Mouse (Mus musculus): Measurements from ENCODE around the gene Traf3ip1.
A peak's percentile ranks its signal among the peaks of the same experiment; 100 is the strongest.

The Traf3ip1 gene

DNA sequence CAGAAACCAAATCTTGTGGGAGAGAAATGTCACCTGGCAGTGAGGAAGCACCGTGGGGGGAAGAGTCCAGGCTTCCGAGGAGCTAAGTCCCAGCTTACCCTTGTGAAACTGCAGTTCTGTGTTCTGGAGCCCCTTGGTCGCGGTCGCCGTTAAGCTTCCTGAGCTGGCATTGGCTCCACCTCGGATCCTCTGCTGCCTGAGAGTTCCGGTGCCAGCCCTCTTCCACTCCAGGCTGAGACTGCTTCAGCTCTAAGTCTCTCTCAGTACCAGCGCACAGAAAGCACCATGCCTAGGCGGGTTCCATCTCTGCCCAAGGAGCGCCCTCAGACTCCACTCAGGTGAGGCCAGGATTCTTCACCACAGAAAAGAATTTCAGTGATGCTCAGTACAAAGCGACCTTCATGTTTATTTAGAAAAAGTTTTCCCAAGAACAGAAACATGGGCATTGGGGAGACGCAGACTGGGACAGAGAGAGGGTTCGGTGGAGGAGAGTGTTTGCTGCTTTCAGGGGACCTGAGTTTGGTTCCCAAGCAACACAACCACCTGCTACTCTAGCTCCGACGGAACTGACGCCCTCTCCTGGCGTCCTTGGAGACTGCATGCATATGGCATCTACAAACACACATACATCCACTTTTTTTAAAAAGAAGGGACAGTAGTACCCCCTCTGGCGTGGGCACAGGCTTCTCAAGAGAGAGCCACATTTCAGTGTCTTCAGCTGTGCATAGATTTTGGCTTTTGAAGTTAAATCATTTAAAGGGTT lies 39.7 kb downstream of the Traf3ip1 start:
- DNase-seq (ENCODE audit: low read depth), result no peak

GRCm38 (mm10) chr1:91537786-91538569 lies 43.5 kb downstream of the Traf3ip1 start:
- DNase-seq (ENCODE audit: low read depth), result no peak

DNA sequence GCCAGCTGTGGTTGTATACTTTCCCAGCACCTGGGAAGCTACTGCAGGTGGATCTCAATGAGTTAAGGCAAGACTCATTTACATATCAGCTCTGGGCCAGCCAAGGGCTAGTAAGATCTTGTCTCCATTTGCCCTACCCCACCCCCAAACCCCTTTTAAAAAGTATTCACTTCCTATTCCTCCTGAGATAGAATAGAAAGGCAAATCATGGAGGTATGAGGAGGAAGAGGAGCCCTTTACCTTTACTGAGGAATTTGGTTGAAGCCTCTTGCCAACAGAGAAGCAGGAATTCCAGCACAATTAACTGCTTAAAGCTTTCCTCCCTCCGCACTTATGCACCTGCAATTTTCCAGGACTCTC lies 44.1 kb downstream of the Traf3ip1 start:
- DNase-seq (ENCODE audit: low read depth), result no peak

DNA sequence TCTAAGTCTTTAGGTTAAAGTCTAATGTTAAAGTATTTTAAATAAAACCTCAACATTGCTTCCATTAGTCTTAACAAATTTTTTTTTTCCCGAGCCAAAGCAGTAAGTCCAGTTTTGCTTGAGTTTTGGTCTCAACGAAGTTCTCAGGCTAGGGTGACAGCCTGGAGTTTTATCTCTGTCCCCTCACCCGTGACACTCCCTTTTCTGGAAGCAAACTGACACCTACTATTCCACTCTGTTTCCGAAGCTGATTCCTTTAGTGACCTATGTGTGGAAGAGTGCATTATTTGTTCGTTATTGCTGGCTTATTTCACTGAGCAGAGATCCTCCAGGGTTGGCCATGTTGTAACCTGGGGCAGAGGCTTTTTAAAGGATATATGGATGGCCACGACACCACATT lies 44.8 kb downstream of the Traf3ip1 start:
- no peak for DNase-seq (ENCODE audit: low read depth)

GRCm38 (mm10) chr1:91539704-91540270 lies 45.3 kb downstream of the Traf3ip1 start:
- no peak for DNase-seq (ENCODE audit: low read depth)

GRCm38 (mm10) chr1:91540271-91540826 lies 45.9 kb downstream of the Traf3ip1 start, which contains the start of gene Asb1:
Gene Asb1 (plus strand): TSS chr1:91540544.
- DNase-seq (ENCODE audit: low read depth), result peak; percentile 99

DNA sequence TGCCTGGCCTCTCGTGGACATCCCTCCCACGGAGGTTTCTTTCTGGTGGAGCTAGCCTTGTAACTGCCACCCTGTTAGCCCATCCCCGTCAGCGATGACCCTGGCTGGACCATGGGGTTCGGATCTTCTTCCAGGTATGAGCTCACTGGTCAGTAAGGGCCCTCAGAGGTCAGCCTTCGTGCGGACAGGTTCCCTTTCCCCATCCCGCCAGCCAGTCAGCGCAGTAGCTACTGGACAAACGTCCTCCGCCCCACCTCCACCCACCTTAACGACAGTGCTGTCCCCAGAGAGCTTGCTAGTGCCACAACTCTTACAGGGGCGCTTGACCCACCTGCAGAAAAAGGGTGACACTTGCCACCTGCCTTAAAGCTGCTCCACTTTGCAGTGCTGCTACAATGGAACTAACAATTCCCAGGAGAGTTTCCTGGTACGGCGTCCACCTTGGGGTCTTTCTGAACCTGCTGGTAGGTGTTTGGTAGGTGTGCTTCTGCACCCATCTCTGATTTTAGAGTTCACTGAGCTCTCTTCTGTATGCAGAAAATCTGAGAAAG lies 46.7 kb downstream of the Traf3ip1 start:
- no peak for DNase-seq (ENCODE audit: low read depth)

DNA sequence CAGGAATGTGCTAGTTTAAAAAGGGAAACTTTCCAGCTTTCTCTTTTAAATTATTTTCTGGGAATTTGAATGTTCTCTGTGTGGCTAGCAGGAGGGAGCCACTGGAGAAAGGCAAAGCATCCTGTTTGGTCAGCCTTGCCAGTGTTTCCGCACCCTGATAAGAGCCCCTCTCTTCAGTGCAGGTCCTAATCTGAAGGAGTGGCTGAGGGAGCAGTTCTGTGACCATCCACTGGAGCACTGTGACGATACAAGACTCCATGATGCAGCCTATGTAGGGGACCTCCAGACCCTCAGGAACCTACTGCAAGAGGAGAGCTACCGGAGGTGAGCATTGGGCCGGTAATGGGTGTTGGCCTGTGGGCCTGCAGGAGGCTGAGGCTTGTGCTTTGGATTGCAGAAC lies 49.5 kb downstream of the Traf3ip1 start:
- no peak for DNase-seq (ENCODE audit: low read depth)

- no peak for DNase-seq (ENCODE audit: low read depth)
Measured at GRCm38 (mm10) chr1:91545226-91545625, 50.8 kb downstream of the Traf3ip1 start.

DNA sequence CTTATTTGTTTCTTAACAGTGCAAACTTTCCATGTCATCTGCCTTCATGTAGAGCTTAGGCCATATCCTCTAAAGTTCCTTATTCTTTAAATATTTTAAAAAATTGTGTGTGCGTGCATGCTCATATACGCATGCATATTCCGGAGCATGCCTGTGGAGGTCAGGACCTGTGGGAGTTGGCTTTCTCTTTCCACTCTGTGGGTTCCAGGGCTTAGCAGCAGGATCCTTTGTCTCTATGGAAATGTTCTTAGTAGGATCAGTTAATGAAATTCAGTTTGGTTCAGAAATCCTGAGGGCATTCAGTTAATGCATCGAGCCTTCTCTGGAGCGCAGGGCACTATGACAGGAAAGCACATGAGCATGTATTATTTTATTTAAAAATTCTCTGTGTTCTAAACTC lies 53.1 kb downstream of the Traf3ip1 start:
- DNase-seq (ENCODE audit: low read depth), result no peak

GRCm38 (mm10) chr1:91549073-91549472 lies 54.6 kb downstream of the Traf3ip1 start:
- DNase-seq (ENCODE audit: low read depth), result no peak

DNA sequence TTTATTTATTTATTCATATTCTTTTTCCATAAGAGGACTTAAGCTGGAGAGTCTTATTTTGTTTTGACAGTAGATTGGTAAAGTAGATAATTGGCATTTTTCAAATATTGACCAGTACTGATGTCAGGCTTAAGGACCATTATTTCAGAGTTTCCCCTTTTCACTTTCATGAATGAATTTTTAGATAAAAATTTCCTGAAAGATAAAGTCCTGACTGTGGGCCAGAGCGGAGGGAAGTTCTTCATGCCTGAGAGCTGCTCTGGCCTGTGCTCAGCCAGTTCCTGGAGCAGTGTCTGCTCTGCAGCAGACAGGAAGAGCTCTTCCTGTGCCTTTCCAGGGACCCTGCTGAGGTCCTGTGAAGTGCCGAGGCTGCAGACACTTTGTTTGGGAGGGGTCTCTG lies 62.7 kb downstream of the Traf3ip1 start:
- no peak for DNase-seq (ENCODE audit: low read depth)

DNA sequence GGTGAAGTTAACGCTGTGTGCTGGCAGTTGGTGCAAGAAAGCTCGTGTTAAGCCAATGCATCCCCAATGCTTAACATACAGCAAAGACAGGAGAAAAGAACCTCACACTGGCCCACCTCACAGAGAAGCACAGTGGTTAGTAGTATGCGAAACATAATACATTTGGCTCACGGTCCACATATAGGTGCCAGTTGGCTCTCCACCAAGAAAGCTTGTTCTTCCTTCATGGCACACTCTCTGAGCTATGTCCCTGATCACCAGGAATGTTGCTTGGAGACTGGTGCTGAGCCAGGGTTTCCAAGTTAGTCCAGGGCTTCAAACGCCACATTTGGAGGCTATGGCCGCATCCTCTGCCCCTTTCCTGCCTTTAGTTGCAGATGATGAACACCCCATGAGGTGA lies 66.8 kb downstream of the Traf3ip1 start:
- no peak for DNase-seq (ENCODE audit: low read depth)

GRCm38 (mm10) chr1:91562977-91563590 lies 68.6 kb downstream of the Traf3ip1 start:
- peak; percentile 61 for DNase-seq (ENCODE audit: low read depth)

DNA sequence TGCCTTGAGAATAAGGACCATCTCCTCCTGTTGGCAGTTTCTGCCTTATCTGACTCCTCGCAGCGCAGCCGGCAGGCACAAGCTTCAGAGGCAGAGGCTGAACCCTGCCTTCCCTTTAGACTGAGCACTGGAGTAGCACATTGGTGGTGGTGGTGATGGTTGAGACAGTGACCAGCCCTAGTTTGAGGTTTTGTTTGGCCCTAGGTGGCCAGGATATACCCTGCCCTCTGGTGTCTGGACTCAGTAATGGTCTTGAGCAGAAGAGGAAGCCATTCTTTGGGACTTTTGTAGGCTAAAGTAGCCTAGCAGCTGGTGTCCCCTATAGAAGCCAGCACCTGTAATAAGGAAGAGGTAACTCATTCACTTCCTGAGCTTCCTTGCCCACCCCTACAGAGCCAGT lies 69.6 kb downstream of the Traf3ip1 start:
- DNase-seq (ENCODE audit: low read depth), result peak; percentile 71

DNA sequence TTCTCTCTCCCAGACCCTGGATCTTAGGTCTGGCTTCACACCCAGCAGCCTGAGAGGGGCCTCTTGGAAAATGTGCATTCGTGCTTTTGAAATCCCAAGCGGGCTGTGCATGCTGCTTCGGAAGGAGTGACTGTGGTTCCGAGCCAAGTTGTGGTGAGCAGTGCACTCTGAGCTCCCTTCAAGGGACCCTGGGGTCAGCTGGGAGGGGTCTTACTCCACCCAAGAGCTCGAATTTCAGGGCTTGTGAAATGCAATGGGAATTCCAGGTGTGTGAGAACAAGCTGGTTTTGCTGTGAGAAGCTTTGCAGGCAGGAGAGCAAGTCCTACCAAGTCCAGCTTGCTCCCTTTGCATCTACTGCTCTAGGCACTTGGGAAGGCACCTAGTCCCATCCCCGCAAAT lies 70.2 kb downstream of the Traf3ip1 start:
- no peak for DNase-seq (ENCODE audit: low read depth)

DNA sequence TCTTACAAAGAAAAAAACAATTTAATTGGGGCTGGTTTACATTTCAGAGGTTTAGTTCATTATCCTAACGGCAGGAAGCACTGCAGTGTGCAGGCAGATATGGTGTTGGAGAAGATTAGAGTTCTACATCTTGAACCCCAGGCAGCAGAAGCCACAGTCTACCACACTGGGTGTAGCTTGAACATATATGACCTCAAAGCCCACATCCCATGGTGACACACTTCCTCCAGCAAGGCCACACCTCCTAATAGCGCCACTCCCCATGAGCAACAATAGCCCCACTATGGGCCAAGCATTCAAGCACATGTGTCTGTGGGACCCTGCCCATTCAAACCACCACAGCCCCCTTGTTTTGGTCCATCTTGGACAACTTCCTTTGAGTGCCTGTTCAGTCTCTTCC lies 72.8 kb downstream of the Traf3ip1 start:
- DNase-seq (ENCODE audit: low read depth), result peak; percentile 80

GRCm38 (mm10) chr1:91572458-91572857 lies 78.0 kb downstream of the Traf3ip1 start:
- no peak for DNase-seq (ENCODE audit: low read depth)

- DNase-seq (ENCODE audit: low read depth), result peak; percentile 54
Measured at GRCm38 (mm10) chr1:91574208-91574607, 79.8 kb downstream of the Traf3ip1 start.

DNA sequence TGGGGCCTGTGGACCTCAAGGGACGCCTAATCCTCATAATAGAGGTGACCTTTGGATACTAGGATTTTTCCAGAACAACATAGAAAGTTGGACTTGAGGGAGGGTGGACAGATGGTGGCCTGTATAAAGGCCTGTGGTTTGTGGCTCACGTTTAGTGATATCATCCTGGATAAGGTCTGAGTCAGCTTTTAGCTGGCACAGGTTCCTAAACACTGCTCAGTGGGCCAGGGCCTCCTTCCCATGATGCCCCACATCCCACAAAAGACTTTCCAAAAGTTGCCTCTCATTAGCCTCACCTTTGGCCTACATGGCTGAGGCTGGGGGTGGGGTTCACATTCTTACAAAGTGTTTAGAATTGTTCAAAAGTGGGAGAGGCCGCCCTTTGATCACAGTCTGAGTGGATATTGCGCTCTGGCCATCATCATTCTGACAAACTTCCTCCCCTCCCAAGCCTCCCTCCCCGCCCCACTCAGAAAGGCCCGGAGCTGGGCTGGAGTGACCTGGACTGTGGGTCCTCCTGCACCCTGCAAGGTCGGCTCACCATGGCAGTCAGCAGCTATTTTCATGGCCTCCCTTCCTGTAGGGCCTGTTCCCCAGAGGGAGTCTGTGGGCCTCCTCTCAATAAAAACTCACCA lies 83.6 kb downstream of the Traf3ip1 start:
- DNase-seq (ENCODE audit: low read depth), result no peak
